Mouse (Mus musculus) layer of hippocampus, postnatal 14 days (tissue): ENCODE measurements around the gene Fam185a. TPM values are rescaled to one million over a fixed set of nuclear protein-coding genes. Genes with fewer than 3 reads are reported as not detected.

ENCODE experiments used
- DNase-seq, 2 experiments: peaks; one replicate each; pipeline ENCODE4 v3.0.0; 2021 to 2022; ENCODE audit warnings: low spot score in 2 of 2, mixed read lengths in 1 of 2
- long read RNA-seq, 2 experiments: library from polyadenylated mRNA; stranded (forward); transcript quantifications; one replicate each; pipeline ENCODE4 v2.0.0; 2021
- total RNA-seq, 2 experiments: library from RNA; stranded (reverse); gene quantifications; 2 replicates each; pipeline ENCODE4 v1.2.3; 2021

The Fam185a gene
- total RNA-seq: 10 to 100 TPM; 11.7 to 12.5 TPM
- long read RNA-seq, experiment 1, transcript Fam185a-201 (8 exons, 3,027 nt): major isoform, 8 of 14 reads
- long read RNA-seq, experiment 1, partial matches to known transcripts: 0 of 14 reads
- long read RNA-seq, experiment 1, other reads (novel, unspliced or antisense): 6 of 14 reads
- long read RNA-seq, experiment 2, transcript Fam185a-201 (8 exons, 3,027 nt): major isoform, 14 of 19 reads
- long read RNA-seq, experiment 2, partial matches to known transcripts: 1 of 19 reads
- long read RNA-seq, experiment 2, other reads (novel, unspliced or antisense): 4 of 19 reads

DNA sequence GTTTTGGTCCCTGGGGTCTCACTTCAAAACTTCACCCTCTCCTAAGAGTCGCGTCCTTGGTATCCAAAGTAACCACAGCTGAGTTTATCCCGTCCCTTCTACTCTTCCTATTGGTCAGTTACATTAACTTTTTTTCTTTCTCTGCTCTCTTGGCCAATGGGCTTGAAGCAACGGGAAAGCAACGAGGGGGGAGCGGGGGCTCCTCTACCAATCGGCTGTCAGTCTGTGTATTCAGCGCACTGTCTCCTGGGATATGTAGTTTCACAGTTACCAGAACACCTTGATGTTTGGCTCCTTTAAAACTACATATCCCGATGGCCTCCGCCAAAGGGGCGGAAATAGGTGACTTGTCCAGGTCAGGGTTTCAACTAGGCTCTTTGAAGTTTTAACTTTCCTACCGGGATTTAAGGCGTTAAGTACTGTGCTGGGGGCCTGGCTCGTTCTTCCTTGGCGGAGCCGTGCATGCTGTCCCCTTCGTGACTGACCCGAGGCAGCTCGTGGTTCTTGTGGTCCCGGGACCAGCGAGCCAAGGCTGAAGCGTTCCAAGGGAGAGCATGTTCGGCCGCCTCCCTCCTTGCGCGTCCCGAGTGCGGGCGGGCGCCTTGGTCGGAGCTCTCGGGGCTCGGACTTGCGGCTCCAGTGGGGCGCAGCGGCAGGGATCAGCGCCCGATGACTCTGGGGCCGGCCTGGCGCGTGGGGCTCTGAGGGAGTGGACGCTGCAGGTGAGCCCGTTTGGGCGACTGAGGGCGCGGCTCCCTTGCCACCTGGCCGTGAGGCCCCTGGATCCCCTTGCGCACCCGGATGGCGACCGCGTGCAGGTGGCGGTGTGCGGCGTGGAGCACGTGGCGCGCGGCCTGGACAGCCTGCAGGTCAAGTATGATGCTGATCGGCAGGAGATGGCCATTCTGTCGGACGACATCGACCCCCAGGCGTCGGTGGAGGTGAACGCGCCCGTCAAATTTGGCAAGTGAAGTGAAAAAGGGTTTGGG, at the start of gene Fam185a, which contains the start of gene Ccdc146:
Fam185a (plus strand) TSS at position 345 of the 989 bp plus-strand sequence.
Ccdc146 (minus strand) TSS at position 64 of the 989 bp plus-strand sequence.
- peak; percentile 84 to 97 for DNase-seq

DNA sequence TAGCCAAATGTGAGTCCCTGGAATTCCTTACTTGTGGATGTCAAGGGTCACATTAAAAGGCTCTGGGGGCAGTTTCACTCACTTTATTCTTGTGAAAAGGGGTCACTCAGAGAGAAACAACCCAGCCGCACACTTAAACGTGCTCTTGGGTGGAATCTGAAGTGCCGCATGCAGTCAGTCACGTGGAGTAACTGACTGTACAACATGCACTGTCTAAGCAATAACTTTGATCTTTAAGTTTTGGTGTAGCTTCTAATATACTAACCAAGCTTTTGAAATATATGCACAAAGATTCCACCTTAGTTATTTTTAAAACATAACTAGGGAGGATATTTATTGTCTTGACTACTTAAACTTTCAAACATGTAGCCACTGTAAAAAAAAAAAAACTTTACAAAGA, 47.8 kb upstream of the Fam185a start:
- DNase-seq: no peak

DNA sequence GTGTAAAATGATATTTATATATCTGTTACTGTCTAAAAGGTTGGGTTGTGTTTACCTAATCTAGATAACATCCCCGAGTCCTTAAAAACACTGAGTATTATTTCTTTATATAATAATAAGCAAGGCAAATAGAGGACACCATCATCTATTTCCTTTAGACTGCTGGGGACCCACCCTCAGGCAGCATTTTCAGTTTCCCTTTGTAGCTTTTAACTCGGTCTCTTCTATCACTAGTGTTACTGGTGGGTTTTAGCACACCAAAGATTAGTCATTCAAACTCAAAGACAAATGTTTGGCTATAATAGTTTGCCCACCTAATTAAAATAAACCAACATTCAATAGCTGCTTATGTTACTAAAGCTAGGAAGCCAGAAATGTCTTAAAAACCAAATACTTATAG, 46.4 kb upstream of the Fam185a start:
- DNase-seq: no peak

DNA sequence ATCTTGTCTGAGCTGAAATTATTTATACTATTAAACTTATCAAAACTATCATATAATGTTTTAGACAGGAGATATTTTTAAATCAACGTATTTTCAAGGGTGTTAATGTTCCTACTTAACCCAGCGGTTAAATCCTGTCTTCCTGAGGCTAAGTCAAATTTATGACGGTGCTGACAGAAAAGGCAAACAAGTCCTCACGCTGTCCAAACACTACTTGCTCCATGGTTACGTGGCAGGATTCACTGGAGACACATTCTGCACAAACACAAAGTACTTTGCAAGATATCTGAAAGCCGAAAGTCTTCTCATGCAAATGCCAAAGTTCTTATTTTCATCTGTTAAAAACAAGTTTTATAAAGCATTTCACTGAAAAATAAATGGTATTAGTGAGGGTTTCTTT, 42.8 kb upstream of the Fam185a start:
- DNase-seq: no peak

DNA sequence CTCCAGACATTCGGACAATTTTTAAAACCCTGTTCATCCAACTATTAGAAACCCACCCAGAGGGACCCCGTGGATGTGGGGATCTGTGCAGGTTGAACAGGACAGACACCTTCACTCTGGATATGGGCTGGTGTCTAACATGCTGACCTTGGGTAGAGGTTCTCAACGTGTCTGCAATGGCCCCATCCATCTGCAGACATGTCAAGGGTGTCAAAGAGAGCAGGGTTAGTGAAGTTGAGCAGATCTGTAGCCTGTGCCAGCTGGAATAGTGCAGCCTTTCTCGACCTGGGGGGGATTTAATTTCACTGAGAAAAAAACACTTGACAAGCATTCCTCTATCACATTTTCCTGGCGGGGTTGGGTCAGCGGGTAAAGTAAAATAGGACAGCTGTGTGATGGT, 42.1 kb upstream of the Fam185a start:
- no peak for DNase-seq

DNA sequence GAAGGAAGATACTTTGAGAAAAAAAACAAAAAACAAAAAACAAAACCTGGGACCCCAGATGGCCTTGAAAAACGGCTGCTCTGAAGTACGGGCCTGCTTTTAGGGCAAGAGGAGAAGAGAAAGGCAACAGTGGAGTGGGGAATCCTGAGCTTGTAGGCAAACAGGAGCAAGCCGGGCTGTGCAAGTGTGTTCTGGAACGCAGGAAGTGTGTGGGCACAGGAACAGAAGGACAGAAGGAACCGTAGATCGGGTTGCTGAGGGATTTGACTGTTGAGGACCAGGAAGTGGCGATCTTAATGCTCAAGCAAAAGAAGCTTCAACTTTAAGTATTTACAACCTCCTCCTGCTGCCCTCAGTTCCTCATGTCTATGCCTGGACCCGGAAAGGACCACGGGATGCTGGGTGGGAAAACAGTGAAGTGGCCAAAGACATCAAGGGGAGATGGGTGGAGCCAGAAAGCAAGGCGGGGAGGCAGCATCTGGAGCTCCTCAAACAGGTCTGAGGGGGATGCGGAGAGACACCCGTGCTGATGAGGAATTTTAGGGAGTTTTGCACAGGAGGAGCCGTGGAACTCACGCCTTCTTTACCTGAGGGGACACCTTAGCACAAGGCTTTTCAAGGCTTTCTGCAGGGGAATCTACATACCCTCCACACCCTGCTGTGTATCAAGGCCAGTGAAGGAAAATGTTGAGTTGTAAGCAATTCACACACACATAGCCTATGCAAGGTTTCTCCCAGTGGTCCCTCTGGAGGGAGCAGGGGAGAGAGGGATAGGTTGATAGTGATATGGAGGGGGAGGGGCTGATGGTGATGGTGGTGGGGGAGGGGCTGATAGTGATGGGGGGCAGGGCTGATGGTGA, 41.1 kb upstream of the Fam185a start:
- DNase-seq: peak in 1 of 2 experiments; percentile 10

DNA sequence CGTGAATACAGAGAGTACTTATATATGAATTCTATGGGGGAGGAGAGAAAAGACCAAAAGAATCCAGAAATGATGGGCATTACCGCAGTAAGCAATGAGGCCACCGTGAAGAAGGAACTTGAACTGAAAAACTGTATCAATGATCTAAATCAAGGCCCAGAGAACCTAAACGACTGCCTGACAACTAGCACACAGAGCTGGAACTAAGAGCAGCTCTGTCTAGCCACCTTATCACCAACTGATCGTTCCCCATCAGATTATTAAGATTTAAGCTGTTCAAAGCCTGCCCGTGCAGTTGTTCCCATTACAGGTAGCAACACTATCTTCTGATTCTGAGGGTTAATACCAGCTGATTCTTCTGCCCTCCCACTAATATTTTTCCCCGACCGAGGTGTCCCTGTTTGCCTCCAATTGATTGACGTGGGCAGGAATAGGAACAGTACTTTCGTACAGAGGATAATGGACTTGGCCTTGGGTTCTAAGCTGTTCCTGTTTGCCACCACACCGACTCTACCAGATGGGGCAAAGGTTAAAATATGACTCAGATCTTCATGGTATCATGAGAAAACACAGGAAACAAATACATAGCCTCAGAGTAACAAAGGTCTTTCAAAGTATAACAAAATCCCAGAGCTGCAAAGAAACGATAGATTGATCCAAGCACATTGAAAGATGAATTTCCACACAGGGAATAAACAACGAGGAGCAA, 40.4 kb upstream of the Fam185a start:
- DNase-seq: no peak

DNA sequence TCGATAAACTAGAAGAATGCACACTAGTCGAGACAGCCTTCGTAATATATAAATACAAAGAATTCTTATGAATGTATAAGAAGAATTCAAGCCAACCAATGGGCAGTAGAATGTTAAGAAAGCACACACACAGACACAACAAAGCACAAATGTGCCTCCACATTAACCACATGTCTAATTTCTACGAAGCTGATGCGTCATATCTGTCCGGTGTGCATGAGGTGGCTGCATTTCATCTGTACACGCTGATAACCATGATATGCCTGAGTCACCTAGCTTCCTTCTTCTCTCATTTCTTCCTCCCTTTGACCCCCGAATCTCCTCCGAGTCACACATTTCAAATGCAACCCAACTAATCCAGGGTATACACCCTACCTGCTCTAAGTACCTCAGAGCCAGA, 39.8 kb upstream of the Fam185a start:
- no peak for DNase-seq

DNA sequence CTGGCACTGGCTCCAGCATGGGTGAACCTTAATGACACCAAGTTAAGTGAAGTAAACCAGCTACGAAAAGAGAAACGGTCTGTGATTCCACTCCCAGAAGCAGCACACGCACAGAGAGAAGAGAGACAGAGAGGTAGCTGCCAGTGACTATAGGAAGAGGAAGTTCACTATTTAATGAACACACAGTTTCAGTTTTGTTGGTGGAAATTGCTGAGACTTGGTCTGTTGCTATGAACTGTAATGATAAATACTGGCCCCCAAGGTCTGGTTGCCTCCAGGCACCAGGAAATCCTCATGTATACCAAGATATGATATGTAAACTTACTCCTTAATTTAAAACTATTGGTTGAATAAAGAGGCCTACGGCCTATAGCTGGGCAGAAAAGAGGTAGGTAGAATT, 38.3 kb upstream of the Fam185a start:
- no peak for DNase-seq

DNA sequence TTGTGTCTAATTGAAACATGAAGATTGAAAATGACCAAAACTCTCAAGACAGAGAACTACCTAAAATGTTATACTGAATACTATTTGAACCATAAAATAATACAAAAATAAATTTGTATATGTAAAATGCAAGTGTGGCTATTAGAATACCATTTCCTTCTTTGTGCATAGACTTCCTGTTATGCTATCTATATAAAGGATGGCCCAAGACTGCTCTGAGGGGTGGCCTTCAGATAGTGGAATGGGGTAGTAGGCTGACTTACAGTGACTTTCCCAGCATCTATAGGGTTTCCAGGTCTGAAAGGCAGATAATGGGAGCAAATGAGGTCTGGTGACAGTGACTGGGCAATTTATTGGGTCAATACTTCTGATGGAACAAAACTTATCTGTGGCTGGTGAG, 37.4 kb upstream of the Fam185a start:
- no peak for DNase-seq

DNA sequence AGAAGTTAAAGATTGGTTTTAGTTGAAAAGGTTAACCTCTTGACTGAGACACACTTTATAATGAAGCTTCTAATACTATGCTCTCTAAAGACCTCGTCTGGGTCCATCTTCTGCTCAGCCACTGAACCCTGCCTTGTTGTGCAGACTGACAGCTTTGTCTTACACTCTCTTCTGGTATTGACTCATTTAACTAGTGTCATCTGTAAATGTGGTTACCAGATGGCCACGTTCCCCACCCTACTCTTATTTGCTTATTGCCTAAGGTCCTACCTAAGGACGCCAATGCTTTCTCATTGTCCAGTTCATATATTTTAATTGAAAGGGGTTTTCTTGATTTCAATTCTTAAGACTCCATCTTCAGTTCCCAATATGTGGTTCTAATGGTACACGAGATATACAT, 35.9 kb upstream of the Fam185a start:
- DNase-seq: no peak

DNA sequence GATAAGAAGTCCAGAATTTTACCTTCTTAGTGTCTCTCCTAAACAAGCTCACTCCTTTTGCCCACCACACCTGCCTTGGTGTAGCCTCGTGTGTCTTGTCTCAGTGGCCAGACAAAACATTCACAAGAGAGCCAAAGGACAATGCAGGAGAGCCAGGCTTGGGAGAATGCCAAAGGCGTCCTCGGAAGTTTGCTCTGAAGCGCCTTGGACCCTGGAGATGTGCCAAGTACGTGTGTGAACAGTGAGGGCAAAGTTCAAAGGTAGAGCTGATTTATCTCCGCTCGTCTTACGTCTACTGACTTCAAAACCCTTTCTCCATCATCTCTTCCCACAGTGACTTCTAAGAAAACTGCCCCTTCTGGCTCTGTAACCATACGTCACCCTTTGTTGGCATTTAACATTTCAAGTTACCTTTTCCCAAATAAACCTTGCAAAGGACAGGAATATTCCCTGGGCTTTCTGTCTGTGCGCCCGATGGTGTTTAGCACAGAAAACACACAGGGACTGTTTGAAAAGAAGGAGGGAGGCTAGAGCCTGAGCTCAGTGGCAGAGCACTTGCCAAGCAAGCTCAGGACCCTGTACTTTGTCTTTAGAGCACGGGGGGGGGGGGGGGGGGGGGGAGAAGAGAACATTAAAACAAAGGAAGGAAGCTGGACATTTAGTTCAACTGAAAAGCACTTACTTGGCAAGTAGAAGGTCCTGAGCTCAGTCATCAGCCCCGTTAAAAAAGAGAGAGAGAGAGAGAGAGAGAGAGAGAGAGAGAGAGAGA, 33.0 kb upstream of the Fam185a start:
- DNase-seq: no peak

DNA sequence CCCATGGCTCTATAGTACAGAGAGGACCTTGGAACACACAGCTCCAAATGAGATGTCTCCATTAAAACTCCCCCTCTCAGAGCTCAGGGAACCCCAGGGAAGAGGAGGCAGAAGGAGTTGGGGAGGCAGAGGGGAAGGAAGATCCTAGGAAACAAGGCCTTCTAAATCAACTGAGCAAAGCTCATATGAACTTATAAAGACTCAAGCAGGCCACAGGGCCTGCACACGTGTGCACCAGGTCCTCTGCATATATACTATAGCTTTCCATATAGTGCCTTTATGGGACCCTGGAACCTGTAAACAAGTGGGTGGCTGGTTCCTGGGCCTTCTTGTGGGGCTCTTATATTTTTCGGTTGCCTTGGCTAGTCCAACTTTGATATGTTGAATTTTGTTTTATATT, 30.2 kb upstream of the Fam185a start:
- DNase-seq: no peak

DNA sequence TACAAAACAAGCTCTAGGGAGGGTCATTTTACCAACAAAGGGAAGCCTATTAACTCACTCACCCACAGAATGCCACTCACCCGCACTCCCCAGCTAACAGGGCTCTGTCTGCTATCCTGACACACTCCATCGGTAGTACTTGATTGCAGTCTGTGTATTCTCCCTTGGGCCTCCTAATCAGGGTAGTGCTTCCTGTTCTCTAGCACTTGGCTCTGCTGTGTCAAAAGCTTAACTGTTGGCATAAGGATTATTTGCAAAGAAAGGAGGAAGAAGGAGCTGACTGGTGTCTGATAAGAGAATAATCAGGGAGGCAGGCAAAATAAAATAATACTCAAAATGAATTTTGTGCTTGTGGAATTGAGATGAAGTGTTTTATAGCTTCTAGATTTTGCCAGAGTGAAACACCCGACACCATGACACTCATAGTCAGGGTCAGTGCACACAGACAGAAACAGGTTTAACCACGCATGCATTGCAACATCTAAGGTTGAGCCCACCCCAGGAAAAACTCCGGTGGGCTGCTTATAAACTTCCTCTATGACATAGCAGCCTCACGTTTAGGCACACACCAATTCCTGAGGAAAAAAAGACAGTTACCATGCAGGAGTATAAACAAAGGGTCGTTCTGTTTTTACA, 29.4 kb upstream of the Fam185a start:
- no peak for DNase-seq

DNA sequence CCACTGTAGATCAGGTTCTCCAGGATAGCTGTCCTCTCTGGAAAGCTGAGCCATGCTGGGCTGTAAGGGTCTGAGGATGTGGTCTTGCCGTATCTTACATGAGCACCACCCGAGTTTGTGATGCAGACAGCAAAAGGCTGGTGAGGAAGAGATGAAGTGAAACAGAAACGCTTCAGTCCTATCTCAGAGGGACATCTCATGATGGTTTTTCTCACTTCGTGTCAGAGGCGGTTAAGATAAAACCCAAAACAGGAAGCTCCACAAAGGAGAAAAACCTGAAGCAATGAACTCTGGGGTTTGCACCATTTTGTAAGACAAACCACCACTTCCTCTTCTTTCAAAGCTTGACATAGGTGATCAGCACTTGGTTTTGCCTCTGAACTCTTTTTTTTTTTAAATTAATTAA, 13.5 kb upstream of the Fam185a start:
- DNase-seq: no peak

DNA sequence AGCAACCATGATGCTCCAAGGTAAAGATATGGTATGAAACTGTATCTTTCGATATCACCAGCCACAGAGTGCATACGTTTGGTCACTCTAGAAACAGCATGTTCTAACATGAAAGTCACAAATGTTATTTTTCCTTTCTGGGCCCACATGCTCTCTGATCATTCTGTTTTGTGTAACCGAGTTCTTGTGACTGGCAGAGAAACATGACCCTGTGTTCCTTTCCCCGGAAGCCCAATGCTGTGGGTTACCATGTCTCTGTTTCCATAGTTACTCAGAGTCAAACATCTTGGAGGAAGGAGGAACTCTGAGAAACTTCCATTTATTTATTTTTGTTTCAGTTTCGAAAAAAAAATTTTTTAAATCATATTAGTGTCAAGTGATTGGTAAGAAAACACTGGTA, 12.7 kb upstream of the Fam185a start:
- no peak for DNase-seq

DNA sequence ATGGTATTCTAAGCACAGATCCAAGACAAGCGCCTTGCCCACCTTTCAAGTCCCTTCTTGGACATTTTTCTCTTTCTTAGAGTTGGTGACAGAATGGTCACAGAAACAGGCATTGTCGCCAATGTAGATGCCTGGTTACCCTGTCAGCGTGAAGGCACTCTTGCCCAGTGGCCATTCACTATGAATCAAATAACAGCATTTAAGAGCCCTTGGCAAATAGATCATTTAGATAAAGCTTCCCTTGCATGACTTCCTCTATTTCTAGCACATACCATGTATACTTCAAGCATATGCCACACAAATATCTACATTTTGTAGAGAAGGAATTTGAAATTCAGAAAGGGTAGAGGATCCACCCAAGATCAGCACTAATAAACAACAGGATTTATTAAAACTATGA, 11.4 kb upstream of the Fam185a start:
- no peak for DNase-seq

DNA sequence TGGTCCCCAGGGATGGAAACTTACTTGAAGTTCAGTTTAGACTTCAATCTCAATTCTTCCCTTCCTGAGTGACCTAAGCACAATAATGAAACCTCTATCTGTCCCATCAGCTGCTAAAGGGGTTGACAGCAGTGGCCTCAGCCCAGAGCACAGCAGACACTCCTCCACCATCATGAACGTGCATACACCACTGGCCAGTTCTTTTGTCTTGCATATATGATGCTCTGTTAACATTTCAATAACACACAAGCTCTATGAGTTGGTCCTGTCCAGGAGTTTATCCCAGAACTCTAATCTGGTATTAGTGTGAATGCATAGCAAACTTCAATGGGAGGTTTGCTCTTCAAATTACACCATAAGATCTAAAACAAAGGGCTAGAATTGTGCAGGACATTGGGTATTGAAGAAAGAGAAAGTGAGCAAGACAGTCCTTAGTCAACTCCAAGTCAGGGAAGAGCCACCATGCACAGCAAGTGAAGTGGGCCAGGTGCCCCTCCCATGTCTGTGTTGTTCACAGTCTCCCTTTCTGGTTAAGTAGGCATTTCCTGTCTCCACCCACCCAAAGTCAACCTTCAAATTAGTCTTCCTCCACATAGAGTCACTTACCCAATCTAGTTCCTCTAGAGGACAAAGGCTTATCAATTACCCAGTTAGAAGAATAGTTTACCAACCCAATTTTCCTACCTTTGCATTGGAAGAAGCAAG, 10.5 kb upstream of the Fam185a start:
- no peak for DNase-seq

DNA sequence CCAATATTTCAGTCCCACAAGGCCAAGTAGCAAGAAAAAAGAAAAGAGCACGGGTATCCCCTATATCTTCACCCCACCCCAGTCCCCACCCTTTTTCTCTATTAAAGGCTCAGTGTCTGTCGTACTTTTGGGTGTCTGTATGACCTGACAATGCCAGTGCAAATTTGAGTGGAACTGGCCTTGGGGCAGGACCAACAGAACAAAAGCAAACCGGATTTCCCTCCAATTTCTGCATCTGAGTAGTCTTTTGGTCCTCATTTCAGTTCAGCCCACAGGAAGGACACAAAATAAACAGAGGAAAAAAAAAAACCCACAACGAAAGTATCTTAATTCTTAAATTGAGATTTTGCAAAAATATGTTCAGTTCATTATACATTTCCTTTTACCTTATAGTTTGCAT, 6.1 kb upstream of the Fam185a start:
- DNase-seq: no peak
